Mouse (Mus musculus) lung, postnatal 0 days (tissue): Measurements from ENCODE around the gene Bcap31. TPM values are rescaled to one million over a fixed set of nuclear protein-coding genes. Genes with fewer than 3 reads are reported as not detected.
A peak's percentile ranks its signal among the peaks of the same experiment; 100 is the strongest.

Experiments used
- ATAC-seq: fragments of 200-750 bp; cut with Nextera tagmentation; 2 replicates; pipeline ENCODE4 v1.8.0; 2017; ENCODE audit warnings: moderate library complexity
- DNase-seq: peaks from one replicate; pipeline ENCODE4 v3.0.0-alpha.2; 2016; ENCODE audit warnings: low spot score
- H3K27ac ChIP-seq: fragments of 300-500 bp; sonication (generic); 2 replicates; pipeline ENCODE4 v1.5.1; 2014; ENCODE audit warnings: antibody characterized with exemption, mild to moderate bottlenecking, low read length, mixed read lengths
- H3K27me3 ChIP-seq: fragments of 300-500 bp; sonication (generic); replicated peaks from 2 replicates; pipeline ENCODE4 v1.6.1; 2014; ENCODE audit warnings: low read length, mixed read lengths; ENCODE audit not compliant: insufficient read depth
- H3K36me3 ChIP-seq: fragments of 300-500 bp; sonication (generic); 2 replicates; pipeline ENCODE4 v1.6.1; 2014; ENCODE audit warnings: low read length, mixed read lengths; ENCODE audit not compliant: insufficient read depth
- H3K4me1 ChIP-seq: fragments of 300-500 bp; sonication (generic); 2 replicates; pipeline ENCODE4 v1.6.1; 2014; ENCODE audit warnings: antibody characterized with exemption, low read depth, low read length, mixed read lengths; ENCODE audit not compliant: insufficient read depth
- H3K4me2 ChIP-seq: fragments of 300-500 bp; sonication (generic); replicated peaks from 2 replicates; pipeline ENCODE4 v1.6.1; 2014; ENCODE audit warnings: low read depth, mild to moderate bottlenecking, low read length, moderate library complexity, mixed read lengths
- H3K4me3 ChIP-seq: fragments of 300-500 bp; sonication (generic); 2 replicates; pipeline ENCODE4 v1.5.1; 2014; ENCODE audit warnings: low read depth, low read length
- H3K9ac ChIP-seq: fragments of 300-500 bp; sonication (generic); replicated peaks from 2 replicates; pipeline ENCODE4 v1.6.1; 2014; ENCODE audit warnings: low read depth, mild to moderate bottlenecking
- H3K9me3 ChIP-seq: fragments of 300-500 bp; sonication (generic); 2 replicates; pipeline ENCODE4 v1.6.1; 2016; ENCODE audit warnings: low read length, mixed read lengths
- CTCF ChIP-seq: IDR thresholded peaks from 2 replicates; pipeline ENCODE4 v1.5.1; 2016; ENCODE audit warnings: antibody characterized with exemption, mild to moderate bottlenecking
- EP300 ChIP-seq: IDR thresholded peaks from 2 replicates; pipeline ENCODE4 v1.6.1; 2016; ENCODE audit warnings: antibody characterized with exemption, mild to moderate bottlenecking, control low read depth
- WGBS: fragments of 180-500 bp; shearing (Covaris S2); extraction: QIAGEN DNeasy Blood & Tissue Kit; methylation state at CpG from one replicate; pipeline ENCODE4 v1.1.7; 2014; 5-methylcytosine and 5-hydroxymethylcytosine counted together
- polyA plus RNA-seq: library from polyadenylated mRNA; unstranded; fragments of >200 nt; fragmentation: Nextera tagmentation; extraction: Ambion mirVana; gene quantifications from 2 replicates; pipeline ENCODE4 v1.2.1, GENCODE M21; 2015

The Bcap31 gene
- polyA plus RNA-seq, 1 experiment from 2014 or later, result 321 TPM

GRCm38 (mm10) chrX:73658391-73658790 lies 57.6 kb downstream of the Bcap31 start:
- H3K27me3 ChIP-seq, result no peaks in the 10 kb centered on the region
- H3K27ac ChIP-seq, result no peak overlapping the region
- no peak overlapping the region for H3K4me2 ChIP-seq
- ATAC-seq (no peak), DNase-seq (no peak)
- no peak overlapping the region for H3K9ac ChIP-seq
- TF ChIP-seq CTCF, result no peak
- no peak for TF ChIP-seq EP300
- H3K4me1 ChIP-seq, result no peaks in the 10 kb centered on the region
- H3K9me3 ChIP-seq, result no peaks in the 10 kb centered on the region
- H3K4me3 ChIP-seq, result no peak overlapping the region
- WGBS, result 27% methylated on average over 3 of the region's 7 CpGs
- H3K36me3 ChIP-seq, result no peaks in the 10 kb centered on the region

- Histone ChIP-seq H3K27ac (no peak overlapping the region), H3K4me2 (no peak overlapping the region), H3K27me3 (no peaks in the 10 kb centered on the region), H3K9ac (no peak overlapping the region), H3K4me1 (no peaks in the 10 kb centered on the region), H3K9me3 (no peaks in the 10 kb centered on the region), H3K4me3 (no peak overlapping the region), H3K36me3 (no peaks in the 10 kb centered on the region)
- 0 out of 2 replicates have a peak, but pooled peaks have one; percentile 30 for ATAC-seq
- 29% methylated on average over 3 of the region's 3 CpGs for WGBS
- peak; percentile 75 for DNase-seq
- TF ChIP-seq CTCF (peak; percentile 73), EP300 (no peak)
Measured at GRCm38 (mm10) chrX:73655529-73655928, 60.4 kb downstream of the Bcap31 start.

GRCm38 (mm10) chrX:73654177-73654576 lies 61.8 kb downstream of the Bcap31 start:
- no peak overlapping the region for H3K9ac ChIP-seq
- no peaks in the 10 kb centered on the region for H3K4me1 ChIP-seq
- no peak overlapping the region for H3K4me2 ChIP-seq
- 5% methylated on average over 6 of the region's 6 CpGs for WGBS
- H3K27ac ChIP-seq, result no peak overlapping the region
- H3K27me3 ChIP-seq, result no peaks in the 10 kb centered on the region
- DNase-seq (peak; percentile 74), ATAC-seq (peak; percentile 82)
- no peaks in the 10 kb centered on the region for H3K9me3 ChIP-seq
- TF ChIP-seq EP300 (no peak), CTCF (peak; percentile 98)
- no peak overlapping the region for H3K4me3 ChIP-seq
- no peaks in the 10 kb centered on the region for H3K36me3 ChIP-seq

- DNase-seq, result peak; percentile 39
- no peak overlapping the region for H3K4me2 ChIP-seq
- WGBS, result 72% methylated on average over 6 of the region's 6 CpGs
- H3K36me3 ChIP-seq, result no peaks in the 10 kb centered on the region
- H3K4me3 ChIP-seq, result no peak overlapping the region
- no peaks in the 10 kb centered on the region for H3K4me1 ChIP-seq
- no peaks in the 10 kb centered on the region for H3K9me3 ChIP-seq
- H3K27me3 ChIP-seq, result no peaks in the 10 kb centered on the region
- no peak overlapping the region for H3K27ac ChIP-seq
- H3K9ac ChIP-seq, result no peak overlapping the region
- no peak for TF ChIP-seq CTCF
- no peak for TF ChIP-seq EP300
- peak; percentile 55 for ATAC-seq
Measured at GRCm38 (mm10) chrX:73653392-73653791, 62.6 kb downstream of the Bcap31 start.

GRCm38 (mm10) chrX:73650869-73651268 lies 65.1 kb downstream of the Bcap31 start:
- no peaks in the 10 kb centered on the region for H3K27me3 ChIP-seq
- TF ChIP-seq EP300 (no peak), CTCF (no peak)
- no peak overlapping the region for H3K4me3 ChIP-seq
- H3K36me3 ChIP-seq, result no peaks in the 10 kb centered on the region
- no peaks in the 10 kb centered on the region for H3K4me1 ChIP-seq
- H3K9me3 ChIP-seq, result no peaks in the 10 kb centered on the region
- H3K27ac ChIP-seq, result no peak overlapping the region
- no peak overlapping the region for H3K9ac ChIP-seq
- H3K4me2 ChIP-seq, result no peak overlapping the region
- 52% methylated on average over 3 of the region's 3 CpGs for WGBS
- DNase-seq, result no peak
- no peak for ATAC-seq

GRCm38 (mm10) chrX:73645121-73645520 lies 70.9 kb downstream of the Bcap31 start:
- WGBS, result 65% methylated on average over 4 of the region's 4 CpGs
- ATAC-seq, result no peak
- H3K27me3 ChIP-seq, result no peaks in the 10 kb centered on the region

More at GRCm38 (mm10) chrX:73645121-73645520, 70.9 kb downstream of the Bcap31 start:
- TF ChIP-seq EP300 (no peak), CTCF (no peak)
- no peaks in the 10 kb centered on the region for H3K36me3 ChIP-seq
- H3K9me3 ChIP-seq, result no peaks in the 10 kb centered on the region
- DNase-seq, result no peak
- H3K4me2 ChIP-seq, result no peak overlapping the region
- H3K4me3 ChIP-seq, result no peak overlapping the region
- H3K27ac ChIP-seq, result no peak overlapping the region
- no peaks in the 10 kb centered on the region for H3K4me1 ChIP-seq
- no peak overlapping the region for H3K9ac ChIP-seq
